Mouse (Mus musculus) right cerebral cortex, postnatal 25 days (tissue): ENCODE results near the gene Lcmt1.

Source experiments
- DNase-seq: peaks from one replicate; pipeline ENCODE4 v3.0.0; 2022

Gene Lcmt1

GRCm38 (mm10) chr7:123369759-123370481, at the start of gene Lcmt1, which contains the start of gene Arhgap17:
TSS of gene Lcmt1 (plus strand) at chr7:123369784.
TSS of gene Arhgap17 (minus strand) at chr7:123369915.
- peak; percentile 95 for DNase-seq

GRCm38 (mm10) chr7:123322452-123323121, 47.0 kb upstream of the Lcmt1 start:
- DNase-seq, result no peak

GRCm38 (mm10) chr7:123323388-123323787, 46.2 kb upstream of the Lcmt1 start:
- no peak for DNase-seq

GRCm38 (mm10) chr7:123324105-123324504, 45.5 kb upstream of the Lcmt1 start:
- no peak for DNase-seq

GRCm38 (mm10) chr7:123326062-123326461, 43.5 kb upstream of the Lcmt1 start:
- no peak for DNase-seq

GRCm38 (mm10) chr7:123326901-123327300, 42.7 kb upstream of the Lcmt1 start:
- no peak for DNase-seq

- no peak for DNase-seq
These were observed 41.7 kb upstream of the Lcmt1 start for GRCm38 (mm10) chr7:123327909-123328308.

GRCm38 (mm10) chr7:123330506-123330905, 39.1 kb upstream of the Lcmt1 start:
- DNase-seq, result no peak

GRCm38 (mm10) chr7:123336322-123336721, 33.3 kb upstream of the Lcmt1 start:
- no peak for DNase-seq

- DNase-seq, result no peak
These were observed 31.2 kb upstream of the Lcmt1 start for GRCm38 (mm10) chr7:123338351-123338750.

- no peak for DNase-seq
These were observed 27.7 kb upstream of the Lcmt1 start for GRCm38 (mm10) chr7:123341896-123342295.

- no peak for DNase-seq
These were observed 25.4 kb upstream of the Lcmt1 start for GRCm38 (mm10) chr7:123344079-123344780.

GRCm38 (mm10) chr7:123345041-123345544, 24.5 kb upstream of the Lcmt1 start:
- no peak for DNase-seq

GRCm38 (mm10) chr7:123346631-123347290, 22.8 kb upstream of the Lcmt1 start:
- no peak for DNase-seq

- DNase-seq, result no peak
These were observed 19.8 kb upstream of the Lcmt1 start for GRCm38 (mm10) chr7:123349813-123350212.

- DNase-seq, result no peak
These were observed 19.3 kb upstream of the Lcmt1 start for GRCm38 (mm10) chr7:123350243-123350642.

GRCm38 (mm10) chr7:123353081-123353480, 16.5 kb upstream of the Lcmt1 start:
- no peak for DNase-seq

- DNase-seq, result no peak
These were observed 15.7 kb upstream of the Lcmt1 start for GRCm38 (mm10) chr7:123353879-123354278.

- DNase-seq, result no peak
These were observed 15.2 kb upstream of the Lcmt1 start for GRCm38 (mm10) chr7:123354392-123354791.

- DNase-seq, result no peak
These were observed 14.7 kb upstream of the Lcmt1 start for GRCm38 (mm10) chr7:123354851-123355250.

GRCm38 (mm10) chr7:123356158-123356557, 13.4 kb upstream of the Lcmt1 start:
- no peak for DNase-seq

GRCm38 (mm10) chr7:123359101-123359500, 10.5 kb upstream of the Lcmt1 start:
- DNase-seq, result no peak

- no peak for DNase-seq
These were observed 9.4 kb upstream of the Lcmt1 start for GRCm38 (mm10) chr7:123360185-123360584.
